Mouse (Mus musculus): ENCODE results near the gene Daw1.

The Daw1 gene

GRCm38 (mm10) chr1:83159603-83160002 lies at the start of gene Daw1:
Gene Daw1, plus strand, starts transcription at chr1:83159752.
- peak; percentile 22 for DNase-seq (ENCODE audit: low spot score)

- no peak for DNase-seq (ENCODE audit: low spot score)
These were observed 48.6 kb upstream of the Daw1 start for GRCm38 (mm10) chr1:83110992-83111391.

- no peak for DNase-seq (ENCODE audit: low spot score)
These were observed 47.8 kb upstream of the Daw1 start for GRCm38 (mm10) chr1:83111726-83112125.

GRCm38 (mm10) chr1:83116447-83117137 lies 43.0 kb upstream of the Daw1 start, which contains the start of gene Ccl20:
Gene Ccl20, plus strand, starts transcription at chr1:83116766.
- DNase-seq (ENCODE audit: low spot score): no peak

- no peak for DNase-seq (ENCODE audit: low spot score)
These were observed 42.3 kb upstream of the Daw1 start for GRCm38 (mm10) chr1:83117217-83117616.

GRCm38 (mm10) chr1:83117661-83118060 lies 41.9 kb upstream of the Daw1 start:
- DNase-seq (ENCODE audit: low spot score): no peak

- DNase-seq (ENCODE audit: low spot score): no peak
These were observed 39.6 kb upstream of the Daw1 start for GRCm38 (mm10) chr1:83119903-83120302.

- DNase-seq (ENCODE audit: low spot score): no peak
These were observed 39.2 kb upstream of the Daw1 start for GRCm38 (mm10) chr1:83120312-83120711.

- no peak for DNase-seq (ENCODE audit: low spot score)
These were observed 36.4 kb upstream of the Daw1 start for GRCm38 (mm10) chr1:83123201-83123600.

GRCm38 (mm10) chr1:83135829-83136228 lies 23.7 kb upstream of the Daw1 start:
- DNase-seq (ENCODE audit: low spot score): no peak

- no peak for DNase-seq (ENCODE audit: low spot score)
These were observed 21.7 kb upstream of the Daw1 start for GRCm38 (mm10) chr1:83137847-83138246.

GRCm38 (mm10) chr1:83138721-83139120 lies 20.8 kb upstream of the Daw1 start:
- DNase-seq (ENCODE audit: low spot score): no peak

GRCm38 (mm10) chr1:83141510-83141909 lies 18.0 kb upstream of the Daw1 start:
- no peak for DNase-seq (ENCODE audit: low spot score)

- no peak for DNase-seq (ENCODE audit: low spot score)
These were observed 17.5 kb upstream of the Daw1 start for GRCm38 (mm10) chr1:83142055-83142454.

GRCm38 (mm10) chr1:83146547-83146946 lies 13.0 kb upstream of the Daw1 start:
- DNase-seq (ENCODE audit: low spot score): no peak

GRCm38 (mm10) chr1:83150227-83150626 lies 9.3 kb upstream of the Daw1 start:
- no peak for DNase-seq (ENCODE audit: low spot score)

GRCm38 (mm10) chr1:83152961-83153360 lies 6.6 kb upstream of the Daw1 start:
- no peak for DNase-seq (ENCODE audit: low spot score)

- DNase-seq (ENCODE audit: low spot score): no peak
These were observed 2.7 kb upstream of the Daw1 start for GRCm38 (mm10) chr1:83156876-83157275.

GRCm38 (mm10) chr1:83161658-83162057 lies 2.1 kb downstream of the Daw1 start:
- DNase-seq (ENCODE audit: low spot score): no peak

GRCm38 (mm10) chr1:83164027-83164426 lies 4.5 kb downstream of the Daw1 start:
- no peak for DNase-seq (ENCODE audit: low spot score)

GRCm38 (mm10) chr1:83169158-83169557 lies 9.6 kb downstream of the Daw1 start:
- DNase-seq (ENCODE audit: low spot score): no peak

- no peak for DNase-seq (ENCODE audit: low spot score)
These were observed 16.4 kb downstream of the Daw1 start for GRCm38 (mm10) chr1:83175985-83176384.

- DNase-seq (ENCODE audit: low spot score): no peak
These were observed 20.0 kb downstream of the Daw1 start for GRCm38 (mm10) chr1:83179531-83179930.

- DNase-seq (ENCODE audit: low spot score): no peak
These were observed 21.9 kb downstream of the Daw1 start for GRCm38 (mm10) chr1:83181418-83181817.
